Mouse (Mus musculus): Measurements from ENCODE around the gene Scgb1b2. TPM values are rescaled to one million over a fixed set of nuclear protein-coding genes. Genes with fewer than 3 reads are reported as not detected.

The Scgb1b2 gene
- not detected in 2 replicates for polyA plus RNA-seq (2014; fragmentation: Nextera tagmentation; extraction: Ambion mirVana)

GRCm38 (mm10) chr7:31291721-31292120, at the start of gene Scgb1b2:
Scgb1b2 (minus strand) TSS chr7:31291821.
- DNase-seq (ENCODE audit: low spot score) (no peak), ATAC-seq (replicated peaks; ENCODE audit: low FRiP score) (no peak)
- Histone ChIP-seq H3K4me2 (no peak within 1 kb of the TSS), H3K4me3 (ENCODE audit: low read depth, low read length) (no peak within 1 kb of the TSS), H3K9me3 (ENCODE audit: control insufficient read depth, low read length) (peaks cover 9% of the 10 kb centered on the region; the same call in 1 of the 2 replicates), H3K36me3 (ENCODE audit: control insufficient read depth, insufficient read depth, low read length) (no peaks in the 10 kb centered on the region), H3K4me1 (replicated peaks; ENCODE audit: control insufficient read depth, insufficient read depth, low read length) (no peaks in the 10 kb centered on the region), H3K9ac (ENCODE audit: low read depth, low read length) (no peak within 1 kb of the TSS), H3K27ac (ENCODE audit: low read depth, low read length) (no peak within 1 kb of the TSS), H3K27me3 (replicated peaks; ENCODE audit: control insufficient read depth, insufficient read depth, low read length) (no peaks in the 10 kb centered on the region)
- 68% methylated on average over 3 of the region's 3 CpGs for WGBS

DNA sequence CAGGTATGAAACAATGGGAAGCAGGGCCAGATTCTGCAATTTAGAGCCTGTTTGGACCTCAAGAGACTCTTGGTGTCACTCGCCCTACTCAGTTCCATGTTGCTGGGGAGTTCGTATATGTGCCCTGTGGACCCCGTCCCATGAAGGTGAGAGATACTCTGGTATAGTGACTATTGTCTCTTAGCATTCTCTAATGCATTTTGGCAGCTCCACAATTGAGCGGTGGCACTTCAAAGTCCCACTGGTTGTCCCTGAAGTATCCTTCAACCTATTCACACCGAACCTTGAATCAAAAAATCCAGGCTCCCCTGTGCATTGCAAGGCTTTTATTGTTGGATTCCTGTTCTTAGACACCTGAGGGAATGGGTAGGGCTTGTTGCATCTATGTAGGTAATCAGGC, 1.4 kb downstream of the Scgb1b2 start, which contains the start of gene Scgb2b2:
TSS of gene Scgb2b2 (plus strand) at position 301 of the 400 bp plus-strand sequence.
- no peak within 1 kb of the TSS for H3K4me3 ChIP-seq (ENCODE audit: low read depth, low read length)
- H3K4me1 ChIP-seq (replicated peaks; ENCODE audit: control insufficient read depth, insufficient read depth, low read length): no peaks in the 10 kb centered on the region
- H3K27ac ChIP-seq (ENCODE audit: low read depth, low read length): no peak within 1 kb of the TSS
- 74% methylated on average over 5 of the region's 5 CpGs for WGBS
- peaks cover 12% of the 10 kb centered on the region; the same call in 1 of the 2 replicates for H3K9me3 ChIP-seq (ENCODE audit: control insufficient read depth, low read length)
- H3K4me2 ChIP-seq: no peak within 1 kb of the TSS
- no peak for ATAC-seq (replicated peaks; ENCODE audit: low FRiP score)
- DNase-seq (ENCODE audit: low spot score): no peak
- H3K27me3 ChIP-seq (replicated peaks; ENCODE audit: control insufficient read depth, insufficient read depth, low read length): no peaks in the 10 kb centered on the region
- H3K9ac ChIP-seq (ENCODE audit: low read depth, low read length): no peak within 1 kb of the TSS
- H3K36me3 ChIP-seq (ENCODE audit: control insufficient read depth, insufficient read depth, low read length): no peaks in the 10 kb centered on the region

Other genes with a start within 250 kb of the Scgb1b2 start
- 28.1 and 31.1 TPM in 2 replicates for gene Fxyd5, start 249.3 kb downstream of the Scgb1b2 start, polyA plus RNA-seq (2014; fragmentation: Nextera tagmentation; extraction: Ambion mirVana)
- gene Fxyd7, start 240.4 kb downstream of the Scgb1b2 start, polyA plus RNA-seq (2014; fragmentation: Nextera tagmentation; extraction: Ambion mirVana): 1.9 and 2.6 TPM in 2 replicates
- gene Fxyd1, start 234.6 kb downstream of the Scgb1b2 start, polyA plus RNA-seq (2014; fragmentation: Nextera tagmentation; extraction: Ambion mirVana): 23.5 and 35.8 TPM in 2 replicates
- gene Lgi4, start 232.5 kb downstream of the Scgb1b2 start, polyA plus RNA-seq (2014; fragmentation: Nextera tagmentation; extraction: Ambion mirVana): 0.30 and 0.45 TPM in 2 replicates
- 1.2 and 1.7 TPM in 2 replicates for gene Fxyd3, start 215.1 kb downstream of the Scgb1b2 start, polyA plus RNA-seq (2014; fragmentation: Nextera tagmentation; extraction: Ambion mirVana)
- 36.6 and 38.3 TPM in 2 replicates for gene Hpn, start 176.5 kb downstream of the Scgb1b2 start, polyA plus RNA-seq (2014; fragmentation: Nextera tagmentation; extraction: Ambion mirVana)
- gene Scn1b, start 164.8 kb downstream of the Scgb1b2 start, polyA plus RNA-seq (2014; fragmentation: Nextera tagmentation; extraction: Ambion mirVana): 0.57 and 1.0 TPM in 2 replicates
- gene Gramd1a, start 135.9 kb downstream of the Scgb1b2 start, polyA plus RNA-seq (2014; fragmentation: Nextera tagmentation; extraction: Ambion mirVana): 40.9 and 47.6 TPM in 2 replicates
- not detected in 2 replicates for gene Scgb2b2, start 1.3 kb downstream of the Scgb1b2 start, polyA plus RNA-seq (2014; fragmentation: Nextera tagmentation; extraction: Ambion mirVana)
- not detected in 2 replicates for gene Scgb2b3, start 70.3 kb upstream of the Scgb1b2 start, polyA plus RNA-seq (2014; fragmentation: Nextera tagmentation; extraction: Ambion mirVana)
- gene Scgb1b3, start 83.8 kb upstream of the Scgb1b2 start, polyA plus RNA-seq (2014; fragmentation: Nextera tagmentation; extraction: Ambion mirVana): not detected in 2 replicates

Measured in liver, embryonic 11.5 days (tissue).